Mouse (Mus musculus) 3134 (cell line): ENCODE data around the gene Ccdc181.

Experiments used
- DNase-seq: peaks from one replicate; pipeline ENCODE4 v3.0.0-alpha.2; 2011; ENCODE audit warnings: low spot score; ENCODE audit not compliant: insufficient read length; ENCODE audit errors: extremely low read depth

The Ccdc181 gene

DNA sequence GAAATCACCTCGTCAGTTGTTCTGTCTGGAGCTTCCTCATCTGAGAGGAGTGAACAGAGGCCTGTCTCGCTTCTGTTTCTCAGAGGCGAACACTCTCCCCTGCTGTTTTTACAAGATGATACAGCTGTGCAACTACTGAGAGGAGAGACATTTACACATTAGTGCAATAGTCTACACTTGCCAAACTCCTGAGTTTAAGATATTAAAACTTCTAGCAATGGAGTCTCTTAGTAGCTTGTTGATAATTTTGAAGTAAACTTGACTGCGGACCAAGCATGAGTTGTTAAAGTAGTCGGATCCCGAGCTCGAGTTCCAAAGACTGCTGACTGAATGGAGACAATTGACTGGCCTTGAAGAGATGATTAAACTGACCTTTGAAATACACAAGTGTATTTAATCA is 52.4 kb downstream of the Ccdc181 start:
- DNase-seq, result no peak

DNA sequence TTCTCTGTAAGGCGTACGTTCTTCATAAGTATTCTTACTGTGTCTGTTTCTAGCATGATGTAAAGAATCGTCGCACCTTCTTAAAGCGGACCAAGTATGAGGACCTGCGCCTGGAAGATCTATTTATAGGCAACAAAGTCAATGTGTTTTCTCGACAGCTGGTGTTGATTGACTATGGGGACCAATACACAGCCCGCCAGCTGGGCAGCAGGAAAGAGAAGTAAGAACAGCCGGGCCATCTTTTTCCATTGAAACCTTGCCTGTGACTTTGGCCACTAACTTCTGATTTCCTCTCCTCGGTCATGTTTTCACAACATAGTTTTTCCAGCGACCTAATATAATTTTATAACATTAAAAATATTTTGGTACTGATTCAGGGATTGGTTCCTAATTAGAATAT is 57.2 kb downstream of the Ccdc181 start:
- DNase-seq, result no peak

DNA sequence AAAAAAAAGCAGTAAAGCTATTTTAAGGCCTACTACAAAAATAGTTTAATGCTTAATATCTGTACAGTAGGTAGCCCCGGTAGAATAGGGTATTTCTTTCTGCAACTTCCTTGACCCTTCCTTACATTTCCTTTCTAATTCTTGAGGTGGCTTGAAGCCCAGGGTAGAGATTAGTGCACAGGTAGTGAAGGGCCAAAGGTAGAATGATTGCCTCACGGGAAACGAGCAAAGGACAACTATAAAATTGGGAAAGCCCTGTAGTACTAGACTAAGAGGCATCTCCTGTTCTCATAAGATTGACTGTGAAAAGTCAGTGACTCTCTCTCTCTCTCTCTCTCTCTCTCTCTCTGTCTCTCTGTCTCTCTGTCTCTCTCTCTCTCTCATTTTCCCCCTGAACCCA is 60.0 kb downstream of the Ccdc181 start:
- DNase-seq, result no peak

DNA sequence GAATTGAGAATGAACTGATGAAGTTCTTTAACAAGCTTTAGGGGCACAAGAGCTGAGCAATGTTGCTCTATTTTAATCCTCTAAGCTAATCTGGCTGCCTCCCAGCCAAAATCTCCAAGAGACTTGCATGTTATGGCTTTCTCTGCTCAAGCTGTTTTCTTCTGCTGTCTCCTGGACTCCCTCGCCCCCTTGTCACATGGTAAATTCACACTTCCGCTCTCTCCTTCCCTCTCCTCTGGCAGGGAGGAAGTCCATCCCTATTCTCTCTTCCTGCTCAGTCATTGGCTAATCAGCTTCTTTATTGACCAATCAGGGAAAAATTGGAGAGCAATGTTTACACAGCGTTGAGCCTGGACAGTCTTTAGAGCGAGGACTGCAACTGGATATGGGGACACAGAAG is 60.5 kb downstream of the Ccdc181 start:
- no peak for DNase-seq
